Mouse (Mus musculus) adipocyte (in vitro differentiated cells): ENCODE data around the gene Smim13.
"Not testable (repeated sequence)": the region's sequence is repeated elsewhere in the genome, so short reads cannot be mapped to it uniquely, and the experiment has no call there.

ENCODE experiments used
- DNase-seq: peaks from one replicate; pipeline ENCODE4 v3.0.0-alpha.2; 2016; ENCODE audit warnings: low spot score

Gene Smim13

DNA sequence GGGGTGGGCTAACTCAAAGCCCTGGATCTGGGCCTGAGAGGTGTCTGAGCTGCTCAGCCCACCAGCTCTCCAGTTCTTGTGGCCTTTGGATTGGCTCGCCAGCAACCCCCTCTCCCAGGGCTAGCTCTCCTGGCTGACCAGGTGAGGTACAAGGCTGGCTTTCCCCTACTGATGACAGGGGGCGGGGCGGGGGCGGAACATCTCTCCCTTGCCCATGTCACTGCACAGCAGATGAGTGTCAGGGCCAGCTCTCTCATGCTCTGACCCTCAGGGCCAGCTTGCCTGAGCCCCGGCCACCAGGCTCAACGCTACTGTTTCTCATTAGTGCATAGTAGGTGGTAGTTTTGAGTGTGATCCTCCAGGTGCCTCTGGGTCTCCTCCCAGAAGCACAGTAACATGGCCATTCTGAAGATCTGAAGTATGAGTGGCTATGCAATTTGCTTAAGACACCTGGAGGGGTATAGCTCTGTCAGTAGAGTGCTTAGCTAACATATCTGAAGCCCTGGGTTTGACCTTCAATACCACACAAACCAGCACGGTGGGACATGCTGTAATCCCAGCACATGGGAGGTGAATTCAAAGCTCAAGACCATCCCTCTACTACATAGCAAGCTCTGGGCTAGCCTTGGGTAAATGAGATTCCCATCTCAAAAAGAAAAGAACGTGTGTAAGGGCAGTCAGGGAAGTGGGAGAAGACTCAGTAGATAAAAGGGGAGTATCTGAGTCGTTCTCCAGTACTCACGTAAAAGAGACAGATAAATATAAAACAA, 11.4 kb upstream of the Smim13 start:
- no peak for DNase-seq

DNA sequence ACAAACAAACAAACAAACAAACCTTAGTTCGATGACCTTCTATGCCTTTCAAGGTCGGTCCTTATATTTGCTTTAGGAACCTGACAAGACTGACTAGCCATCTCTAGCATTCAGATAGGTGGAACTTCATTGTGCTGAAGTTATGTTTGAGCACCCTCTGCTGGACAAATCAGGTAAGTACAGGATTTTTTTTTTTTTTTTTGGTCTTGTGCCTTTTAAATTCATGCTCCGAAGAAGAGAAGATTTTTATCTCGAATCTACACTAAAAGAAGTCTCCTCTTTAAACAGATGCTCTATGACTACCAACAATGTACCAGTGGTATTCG, 10.9 kb upstream of the Smim13 start:
- peak; percentile 73 for DNase-seq

DNA sequence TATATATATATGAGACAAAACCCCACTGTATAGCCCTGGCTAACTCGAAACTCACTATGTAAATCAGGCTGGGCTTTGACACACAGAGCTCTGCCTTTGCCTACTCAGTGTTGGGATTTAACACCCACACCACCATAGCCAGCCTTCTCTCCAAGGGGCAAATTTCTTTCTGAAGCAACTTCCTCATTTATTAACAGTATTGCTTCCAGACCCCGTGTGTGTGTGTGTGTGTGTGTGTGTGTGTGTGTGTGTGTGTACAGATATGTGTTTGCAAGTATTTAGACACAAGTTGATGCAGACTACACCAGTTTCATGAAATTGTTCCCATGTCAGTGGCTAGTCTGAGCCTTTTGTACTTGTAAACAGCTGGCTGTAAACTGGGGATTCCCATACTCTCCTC, 8.1 kb upstream of the Smim13 start:
- no peak for DNase-seq

DNA sequence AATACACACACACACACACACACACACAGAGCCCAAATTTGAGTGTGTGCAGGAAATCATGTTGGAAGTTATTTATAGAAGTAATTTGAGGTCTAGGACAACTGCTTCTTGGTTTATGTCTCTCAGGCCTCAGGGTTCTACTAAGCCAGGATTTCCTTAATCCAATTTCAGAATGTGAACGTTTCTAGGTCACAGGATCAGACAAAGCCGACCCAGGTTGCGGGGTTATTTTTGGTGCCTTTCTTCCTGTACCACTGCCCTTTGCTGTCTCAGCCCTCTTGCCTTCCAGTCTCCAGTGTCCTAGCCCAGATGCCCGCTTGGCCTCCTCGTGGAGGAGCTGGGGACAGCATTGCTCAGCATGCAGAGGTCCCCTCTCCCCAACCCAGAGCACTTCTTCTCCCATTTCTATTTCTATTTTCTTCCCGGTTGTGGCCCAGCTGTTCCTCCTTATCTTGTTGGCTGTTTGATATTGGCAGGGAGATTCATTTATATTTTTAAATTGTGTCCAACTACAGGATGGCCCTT, 5.3 kb upstream of the Smim13 start:
- DNase-seq = no peak

DNA sequence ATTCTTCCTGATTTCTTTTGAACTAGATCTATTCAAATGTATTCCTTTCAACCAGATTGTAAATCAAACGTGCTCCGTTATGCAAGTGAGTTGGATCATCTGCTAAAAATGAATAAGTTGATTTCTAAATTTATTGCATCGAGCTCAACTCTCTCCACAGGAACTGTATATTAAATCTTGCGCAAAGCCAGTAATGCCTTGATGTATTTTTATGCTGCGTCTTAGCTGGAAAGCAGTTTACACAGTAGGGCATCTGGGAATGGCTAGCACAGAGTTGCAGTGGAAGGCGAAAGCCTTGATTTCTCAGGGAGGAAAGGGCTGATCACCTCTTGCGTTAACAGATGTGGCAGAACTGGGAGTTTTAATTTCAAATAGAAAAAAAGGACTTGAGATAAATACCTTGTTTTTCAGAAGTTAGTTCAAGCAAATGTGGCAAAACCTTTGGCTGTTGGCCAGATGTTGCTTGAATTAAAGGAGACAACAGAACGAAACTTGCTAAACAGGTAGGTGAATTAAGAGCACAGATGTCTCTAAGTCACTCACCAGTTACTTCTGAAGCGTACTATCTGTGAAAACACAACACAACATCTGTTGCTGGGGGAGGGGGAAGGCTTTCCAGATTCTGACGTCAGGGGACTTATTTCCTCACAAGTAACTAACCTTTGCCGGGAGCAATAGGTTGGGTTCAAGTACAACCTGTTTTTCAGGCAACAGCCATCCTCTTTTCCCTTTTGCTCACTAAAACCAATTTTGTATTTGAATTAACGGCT, 708 bp upstream of the Smim13 start:
- no peak for DNase-seq

DNA sequence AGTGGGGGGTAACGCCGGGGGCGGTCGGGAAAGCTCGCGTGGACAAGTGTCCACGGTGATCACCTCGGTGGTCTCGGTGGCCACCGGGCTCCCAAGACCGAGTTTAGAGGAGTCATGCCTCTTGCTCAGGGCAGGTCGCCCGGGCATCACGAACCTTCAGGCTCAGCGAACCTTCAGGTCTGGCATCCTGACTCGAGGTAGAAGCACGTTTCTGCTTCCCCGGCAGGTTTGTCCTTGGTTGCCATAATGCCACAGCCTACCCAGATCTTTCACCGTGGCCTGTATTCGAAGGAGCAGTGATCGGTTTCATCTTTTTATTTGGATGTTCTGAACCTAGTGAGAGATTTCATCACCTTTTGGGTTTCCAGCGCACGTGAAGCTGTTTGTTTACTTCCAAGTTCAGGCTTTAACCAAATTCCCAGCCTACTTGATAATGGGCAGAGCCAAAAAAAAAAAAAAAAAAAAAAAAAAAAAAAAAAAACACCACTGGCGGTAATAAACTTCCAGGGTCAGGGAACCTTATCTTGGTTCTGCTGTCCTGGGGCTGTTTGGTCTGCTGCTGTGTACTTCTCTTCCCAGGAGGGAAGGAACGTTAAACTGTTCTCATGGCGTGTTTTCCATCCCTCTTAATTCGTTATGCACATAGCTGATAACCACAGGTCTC, 806 bp downstream of the Smim13 start:
- peak; percentile 51 for DNase-seq

DNA sequence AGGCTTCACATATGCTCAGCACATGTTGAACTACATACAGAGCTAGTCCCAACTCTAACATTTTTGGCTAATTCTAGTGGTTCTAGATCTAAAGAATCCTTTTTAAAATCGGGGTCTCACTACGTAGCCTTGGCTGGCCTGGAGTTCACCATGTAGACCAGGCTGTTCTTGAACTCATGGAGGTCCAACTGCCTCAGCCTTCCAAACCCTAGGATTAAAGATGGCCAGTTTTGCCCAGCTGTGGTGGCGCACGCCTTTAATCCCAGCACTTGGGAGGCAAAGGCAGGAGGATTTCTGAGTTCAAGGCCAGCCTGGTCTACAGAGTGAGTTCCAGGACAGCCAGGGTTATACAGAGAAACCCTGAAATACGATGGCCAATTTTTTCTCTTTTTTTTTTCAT, 1.6 kb downstream of the Smim13 start:
- DNase-seq = not testable (repeated sequence)

DNA sequence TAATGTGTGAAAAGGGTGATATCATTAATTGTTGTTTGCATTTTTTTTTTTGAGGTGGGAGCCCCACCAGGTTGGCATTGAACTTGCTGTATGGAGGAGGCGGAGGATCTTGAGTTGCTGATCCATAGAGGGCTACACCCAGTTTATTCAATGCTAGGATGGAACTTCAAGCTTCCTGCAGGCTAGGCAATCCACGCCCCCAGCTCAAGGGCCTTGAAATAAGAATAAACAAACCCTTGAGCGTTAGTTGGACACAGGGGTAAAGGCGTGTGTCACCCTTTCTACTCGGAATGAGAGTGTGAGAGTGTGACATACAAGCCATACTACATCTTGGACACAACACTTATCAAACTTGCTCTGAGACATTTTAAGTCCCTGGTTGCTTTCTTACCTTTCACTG, 2.0 kb downstream of the Smim13 start:
- DNase-seq = no peak

DNA sequence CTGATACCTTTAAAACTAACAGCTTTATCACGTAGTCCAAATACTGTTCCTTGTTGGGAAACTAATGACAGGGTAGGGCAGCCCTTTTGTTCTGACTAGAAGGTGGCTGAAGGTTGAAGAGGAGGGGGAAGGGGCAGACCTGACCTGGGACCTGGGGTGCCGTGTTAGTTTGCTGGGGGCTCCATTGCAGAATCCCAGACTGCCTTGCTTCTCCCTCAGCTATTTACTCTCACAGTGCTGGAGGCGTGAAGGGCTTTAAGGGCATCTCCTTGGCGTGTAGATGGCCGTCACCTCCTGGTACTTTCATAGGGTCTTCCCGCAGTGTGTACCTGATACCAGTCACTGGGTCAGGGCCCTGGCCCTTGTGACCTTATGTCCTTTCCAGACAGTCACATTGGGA, 2.5 kb downstream of the Smim13 start:
- DNase-seq = no peak

DNA sequence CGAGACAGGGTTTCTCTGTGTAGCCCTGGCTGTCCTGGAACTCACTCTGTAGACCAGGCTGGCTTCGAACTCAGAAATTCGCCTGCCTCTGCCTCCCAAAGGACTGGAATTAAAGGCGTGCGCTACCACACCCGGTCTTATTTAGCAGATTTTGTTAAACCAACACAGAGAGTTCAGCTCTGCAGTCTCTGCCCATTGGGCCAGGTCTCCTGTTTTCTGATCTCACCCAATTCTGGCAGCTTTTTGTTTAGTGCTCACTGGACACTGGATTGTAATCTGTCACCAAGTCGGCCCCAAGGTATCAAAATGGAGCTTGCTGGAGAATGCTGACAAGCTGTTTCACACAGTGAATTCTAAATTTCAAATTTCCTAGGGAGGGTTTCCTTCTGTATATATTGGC, 3.1 kb downstream of the Smim13 start:
- DNase-seq = no peak

DNA sequence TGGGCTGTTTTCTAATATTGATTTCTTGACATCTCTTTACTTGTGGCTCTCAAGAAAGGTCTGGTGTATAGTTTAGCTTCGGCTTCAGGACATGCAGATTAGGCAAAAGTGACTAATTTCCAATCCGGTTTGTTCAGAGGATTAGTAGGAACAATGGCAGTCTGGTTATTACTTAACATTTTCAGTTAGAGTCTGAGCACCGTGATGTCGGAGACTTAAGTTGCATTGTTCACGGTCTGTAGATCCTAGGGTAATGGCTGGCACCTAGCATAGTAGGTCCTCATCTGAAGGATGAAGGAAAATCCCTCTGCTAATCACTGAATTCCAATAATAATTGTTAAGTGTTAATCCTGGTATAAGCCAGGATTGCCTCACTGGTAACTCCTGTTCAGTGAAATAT, 6.5 kb downstream of the Smim13 start:
- no peak for DNase-seq

DNA sequence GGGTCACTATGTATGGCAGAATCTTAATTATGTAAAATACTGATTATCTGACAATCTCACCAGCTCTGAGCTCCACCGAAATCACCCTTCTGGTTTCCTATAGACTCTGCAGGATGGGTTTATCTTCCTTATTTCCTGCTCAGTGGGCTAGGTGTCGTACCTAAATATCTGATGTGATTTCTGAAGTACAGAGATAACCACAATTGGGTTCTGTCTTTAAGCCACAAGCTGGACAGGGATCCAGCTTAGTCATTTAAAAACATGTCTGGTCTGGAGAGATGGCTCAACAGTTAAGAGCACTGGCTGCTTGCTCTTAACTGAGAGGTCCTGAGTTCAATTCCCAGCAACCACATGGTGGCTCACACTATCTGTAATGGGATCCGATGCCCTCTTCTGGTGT, 7.3 kb downstream of the Smim13 start:
- DNase-seq = no peak

DNA sequence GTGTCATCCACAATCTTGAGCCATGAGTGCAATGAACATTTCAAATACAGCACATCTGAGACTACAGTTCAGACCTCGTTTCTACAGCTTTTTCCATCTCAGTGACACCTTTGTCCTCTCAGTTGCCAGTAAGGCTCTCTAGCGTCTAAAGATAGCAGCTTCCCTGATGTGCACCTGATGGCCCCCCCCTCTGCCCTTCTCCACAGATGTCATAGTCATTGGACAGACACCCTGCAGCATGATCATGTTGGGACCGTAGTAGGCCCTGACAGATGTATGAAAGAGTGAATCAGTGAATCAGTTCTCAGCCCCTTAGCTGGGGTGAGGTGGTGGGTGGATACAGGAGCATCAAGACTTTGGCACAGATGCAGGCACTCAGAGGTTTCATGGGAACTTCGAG, 8.2 kb downstream of the Smim13 start:
- no peak for DNase-seq

DNA sequence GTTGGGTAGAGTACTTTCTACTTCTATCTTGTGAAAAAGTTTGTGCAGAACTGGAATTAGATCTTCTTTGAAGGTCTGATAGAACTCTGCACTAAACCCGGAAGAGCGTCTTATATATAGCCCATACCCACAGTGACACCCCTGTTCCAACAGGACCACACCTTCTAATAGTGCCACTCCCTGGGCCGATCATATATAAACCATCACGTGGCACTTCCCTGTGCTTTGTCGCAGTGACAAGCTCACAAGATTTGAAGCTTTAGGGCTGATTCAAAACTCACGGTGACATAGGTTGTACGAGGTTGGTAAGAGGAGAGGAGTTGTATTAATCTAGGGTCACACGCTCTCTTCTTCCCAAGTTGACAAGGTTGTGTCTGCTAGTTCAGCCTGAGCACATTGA, 12.0 kb downstream of the Smim13 start:
- DNase-seq = not testable (repeated sequence)

DNA sequence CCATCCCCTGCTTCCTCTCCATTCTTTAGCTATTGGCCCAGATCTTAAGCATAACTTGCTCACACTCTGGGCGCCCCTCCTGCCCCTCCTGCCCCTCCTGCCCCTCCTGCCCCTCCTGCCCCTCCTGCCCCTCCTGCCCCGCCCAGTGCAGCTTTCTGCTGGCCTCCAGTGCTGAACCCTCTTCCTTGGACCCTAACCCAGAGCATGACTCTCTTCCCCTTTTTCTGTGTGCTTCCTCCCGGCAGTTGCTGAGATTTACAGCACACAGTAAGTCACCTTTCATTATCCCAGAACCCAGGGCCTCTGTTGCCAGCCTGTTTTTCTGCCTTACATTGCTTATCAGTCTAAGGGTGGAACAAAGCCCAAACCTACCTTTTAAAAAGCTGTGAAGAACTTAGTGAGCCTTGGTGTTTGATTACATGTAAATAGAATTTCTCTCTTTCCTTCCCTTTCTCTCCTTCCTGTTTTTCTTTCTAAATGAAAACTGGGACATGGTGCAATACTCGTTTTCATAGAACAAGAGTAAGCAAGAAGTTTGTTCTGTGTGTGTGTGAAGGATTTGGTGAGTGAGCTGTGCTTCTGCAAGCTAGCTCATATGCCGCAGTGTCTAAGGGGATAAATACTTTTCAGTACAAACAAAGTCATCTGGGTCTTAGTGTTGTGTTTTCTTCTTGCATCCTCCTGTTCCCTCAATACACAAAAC, 13.8 kb downstream of the Smim13 start:
- DNase-seq = peak; percentile 25

DNA sequence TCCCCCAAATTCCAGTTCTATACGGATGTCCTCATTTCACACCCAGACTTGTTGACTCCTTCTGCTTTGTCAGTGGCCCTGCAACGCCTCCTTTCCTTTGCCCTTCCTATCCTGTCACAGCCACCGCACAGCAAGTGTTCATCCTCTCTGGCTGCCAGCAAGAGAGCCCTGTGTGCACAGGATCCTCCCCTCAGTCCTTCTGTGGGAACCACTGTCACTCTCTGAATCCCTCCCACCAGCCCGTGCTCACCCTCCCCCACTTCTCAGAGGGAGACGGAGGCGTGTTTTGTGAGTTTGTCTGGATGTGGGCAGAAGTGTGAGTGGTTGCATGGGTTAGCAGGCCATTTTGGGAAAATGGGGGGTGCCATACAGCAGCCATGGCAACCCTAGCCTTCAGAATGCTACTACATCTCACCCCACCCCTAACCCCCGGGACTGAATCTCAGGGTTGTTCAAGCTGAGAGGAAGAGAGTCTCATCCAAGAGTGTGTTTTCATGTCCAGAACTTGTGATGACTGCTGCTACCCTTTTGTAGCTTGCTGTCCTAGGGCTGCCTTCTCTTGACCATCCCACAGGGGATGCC, 18.3 kb downstream of the Smim13 start:
- no peak for DNase-seq

DNA sequence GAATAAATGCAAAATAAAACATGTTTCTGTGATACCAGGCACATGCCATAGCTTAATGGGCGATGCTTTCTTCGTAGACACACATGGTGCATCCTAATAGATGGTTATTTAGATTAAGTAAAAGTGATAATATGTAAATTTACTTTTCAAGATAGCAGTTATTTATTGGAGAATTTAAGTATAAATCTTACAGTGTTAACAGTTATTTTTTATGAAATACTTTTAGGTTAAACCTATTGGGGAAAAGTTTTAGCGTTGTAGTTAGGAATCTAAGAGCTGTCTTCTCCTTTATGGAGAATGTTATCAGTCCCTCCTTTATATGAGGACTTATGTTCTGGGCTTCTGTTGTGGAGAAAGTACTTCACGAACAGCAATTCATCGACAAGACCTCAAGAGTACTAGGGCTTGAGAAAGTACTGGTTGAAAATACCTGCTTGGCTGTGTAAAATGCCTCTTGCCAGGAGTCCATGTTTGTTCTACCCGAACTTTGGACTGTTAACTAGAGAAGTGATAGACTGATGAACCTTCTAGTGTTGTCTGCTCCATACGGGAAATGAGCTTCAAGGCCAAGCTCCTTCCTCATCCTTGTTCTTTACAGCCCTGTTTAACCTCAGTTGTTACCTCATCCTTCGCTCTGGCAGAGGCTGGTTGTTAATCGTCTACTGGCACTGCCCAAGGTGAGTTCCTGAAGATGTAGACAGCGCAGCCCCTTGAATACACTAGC, 24.4 kb downstream of the Smim13 start, which contains the start of gene Gm17364:
Gene Gm17364, minus strand, starts transcription at position 51 of the 724 bp plus-strand sequence.
- no peak for DNase-seq

DNA sequence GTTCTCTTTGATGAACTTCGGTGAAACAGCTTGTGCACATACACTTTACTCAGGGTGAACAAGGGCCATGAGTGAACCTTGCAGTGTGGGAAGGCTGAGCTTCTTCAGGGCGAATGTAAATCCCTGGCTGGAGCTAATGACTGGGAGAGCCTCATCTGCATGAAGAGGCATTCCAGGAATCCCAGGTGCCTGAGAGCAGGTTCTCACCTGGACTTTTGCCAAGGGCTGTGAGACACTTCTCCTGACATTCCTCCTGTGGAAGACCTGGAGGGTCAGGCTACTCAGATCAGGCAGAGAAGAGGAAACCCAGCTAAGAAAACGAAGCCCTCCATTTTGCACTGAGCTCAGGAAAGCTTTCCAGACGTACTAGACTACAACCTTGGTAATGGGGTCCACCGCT, 31.1 kb downstream of the Smim13 start:
- DNase-seq = no peak

DNA sequence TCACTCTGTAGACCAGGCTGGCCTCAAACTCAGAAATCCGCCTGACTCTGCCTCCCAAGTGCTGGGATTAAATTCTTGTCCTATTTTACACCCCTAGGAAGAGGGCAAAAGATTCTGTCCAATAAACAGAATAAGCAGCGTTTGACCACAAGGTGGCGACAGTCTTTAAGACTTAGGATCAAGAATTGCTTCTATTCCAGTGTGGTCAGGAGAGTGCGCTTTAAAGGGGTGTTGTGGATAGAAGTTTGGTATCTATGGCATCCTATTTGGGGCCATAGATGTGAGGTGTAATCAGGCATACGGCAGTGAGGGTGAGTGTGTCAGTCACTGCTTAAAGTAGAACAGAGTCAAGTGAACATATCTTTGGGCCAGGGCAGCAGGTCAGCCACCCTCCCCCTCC, 33.6 kb downstream of the Smim13 start:
- peak; percentile 89 for DNase-seq

DNA sequence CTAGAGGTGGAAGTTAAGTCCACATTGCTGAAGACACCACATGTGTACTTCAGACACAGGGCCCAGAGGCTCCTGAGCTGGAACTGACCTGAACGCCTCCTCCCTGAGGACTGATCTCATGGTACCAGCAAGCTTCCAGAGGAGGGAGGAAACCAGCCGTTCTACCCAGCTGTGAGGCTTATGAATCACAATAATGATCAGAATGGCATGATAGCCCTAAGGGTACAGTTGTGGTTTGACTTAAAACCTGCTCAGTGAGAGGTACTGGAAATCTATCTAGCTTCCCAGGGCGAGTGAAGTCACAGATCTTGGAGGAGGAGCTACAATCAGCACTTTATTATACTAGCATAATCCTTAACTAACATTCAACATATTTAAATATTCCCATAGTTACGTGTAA, 35.8 kb downstream of the Smim13 start:
- no peak for DNase-seq

DNA sequence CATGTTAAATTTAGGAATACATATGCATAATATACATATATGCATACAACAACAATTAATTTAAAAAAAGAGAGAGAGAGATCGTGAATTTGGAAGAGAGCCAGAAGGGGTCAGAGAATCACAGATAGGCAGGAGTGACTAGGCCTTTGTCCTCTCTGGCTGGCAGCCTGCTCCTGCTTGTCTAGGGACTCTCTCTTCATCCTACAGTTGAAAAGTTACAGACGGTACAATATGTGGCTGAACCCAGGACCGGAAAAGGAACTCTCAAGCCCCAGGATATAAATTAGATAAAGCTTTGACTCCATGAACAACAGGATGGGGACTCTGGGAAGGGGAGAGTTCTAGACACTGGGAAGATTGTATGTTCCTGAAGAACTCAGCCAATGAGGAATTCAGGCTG, 36.6 kb downstream of the Smim13 start:
- DNase-seq = no peak
